Mouse (Mus musculus): Measurements from ENCODE around the gene Lima1.

- TF ChIP-seq CTCF (conservative IDR thresholded peaks at IDR 0.05; ENCODE audit: low read length) (no peak), POU5F1 (IDR thresholded peaks at IDR 0.05; ENCODE audit: borderline replicate concordance, low read length) (no peak), NANOG (IDR thresholded peaks at IDR 0.05; ENCODE audit: borderline replicate concordance, low read length) (no peak)
Measured at GRCm38 (mm10) chr15:99778677-99779335, 96.5 kb downstream of the Lima1 start.

All from E14TG2a.4 (cell line).